Mouse (Mus musculus) liver, postnatal 0 days (tissue): ENCODE data around the gene Gm49355.

ENCODE experiments used
- CTCF ChIP-seq: sonication (generic); IDR thresholded peaks from 2 replicates; pipeline ENCODE4 v1.5.1; 2016; ENCODE audit warnings: antibody characterized with exemption, low read depth
- EP300 ChIP-seq: IDR thresholded peaks from 2 replicates; pipeline ENCODE4 v1.6.1; 2016; ENCODE audit warnings: antibody characterized with exemption, low read depth, mild to moderate bottlenecking

- TF ChIP-seq EP300: no peak
- no peak for TF ChIP-seq CTCF
These were observed 58.1 kb downstream of the Gm49355 start for GRCm38 (mm10) chr14:12341789-12342457.
